In the genomic region with DNA sequence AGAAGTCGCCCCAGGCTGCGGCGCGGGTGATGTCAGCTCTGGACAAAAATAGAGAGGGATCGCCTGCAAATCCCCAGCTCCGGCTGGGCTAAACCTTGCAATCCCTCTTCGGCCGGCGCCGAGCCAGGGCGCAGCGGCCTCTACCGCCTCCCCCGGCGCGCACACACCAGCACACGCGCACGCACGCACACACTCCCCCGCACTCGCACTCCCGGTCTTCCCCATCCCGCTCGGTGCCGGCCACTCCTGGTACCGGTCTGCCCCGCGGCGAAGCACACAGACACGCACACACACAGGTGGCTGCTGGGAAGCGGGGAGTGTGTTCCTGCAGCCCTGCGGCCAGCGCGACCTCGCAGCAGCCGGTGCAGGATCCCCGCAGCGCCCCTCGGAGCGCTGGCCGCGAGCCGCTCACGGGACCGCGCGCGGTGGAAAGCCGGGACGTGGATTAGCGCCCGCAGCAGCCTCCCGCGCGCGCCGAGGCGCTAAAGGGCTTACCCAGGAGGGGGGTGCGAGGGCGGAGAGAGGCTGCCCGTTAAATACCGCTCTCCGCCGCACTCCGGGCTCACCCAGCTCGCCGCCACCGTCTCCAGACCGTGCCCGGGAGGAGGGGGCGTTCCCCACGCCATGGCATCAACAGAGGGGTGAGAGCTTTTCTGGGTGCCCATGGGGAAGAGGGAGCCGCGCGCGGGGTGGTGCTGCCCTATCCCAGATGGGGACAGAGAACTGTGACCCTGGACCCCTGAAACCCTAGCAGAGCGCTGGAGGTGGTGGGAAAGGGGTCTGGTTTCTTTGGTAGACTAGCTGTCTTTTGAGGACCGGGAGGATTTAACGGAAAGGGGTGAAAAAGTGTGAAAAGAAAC, we compare ENCODE assay signal across 8 mouse cellular contexts. TPM values are rescaled to one million over a fixed set of nuclear protein-coding genes. Genes with fewer than 3 reads are reported as not detected.
DNase-seq lines count a peak whose midpoint lies in the region; ATAC-seq and TF ChIP-seq lines count a peak whose summit lies in the region.

No protein-coding gene starts in this region.

- WGBS in kidney, adult 2 months, result 1% methylated on average over 80 of the region's 80 CpGs
- WGBS in heart, embryonic 10.5 days, result under 1% methylated on average over 80 of the region's 80 CpGs
- under 1% methylated on average over 79 of the region's 80 CpGs for WGBS in liver, embryonic 16.5 days (ENCODE audit: insufficient replicate concordance)

- TF ChIP-seq CTCF in kidney, adult 2 months (conservative IDR thresholded peaks at IDR 0.05; ENCODE audit: insufficient read depth, insufficient read length, low read depth, low read length), result no peak

- TF ChIP-seq POLR2A in kidney, adult 2 months (IDR thresholded peaks at IDR 0.05; ENCODE audit: low read depth, low read length), result no peak

- no peaks in the 10 kb centered on the region; the same call in 1 of the 2 replicates for H3K27me3 ChIP-seq in kidney, adult 2 months (replicated peaks; ENCODE audit: control insufficient read depth, insufficient read depth, low read length)
- peaks cover 45% of the 10 kb centered on the region for H3K27me3 ChIP-seq in heart, embryonic 10.5 days (ENCODE audit: insufficient read depth, poor library complexity, severe bottlenecking)
- H3K27me3 ChIP-seq in liver, embryonic 16.5 days (ENCODE audit: control insufficient read depth, insufficient read depth, low read depth, low read length), result peaks cover 44% of the 10 kb centered on the region

- no peaks in the 10 kb centered on the region for H3K36me3 ChIP-seq in kidney, adult 2 months (ENCODE audit: control insufficient read depth, insufficient read depth, low read length)
- H3K36me3 ChIP-seq in heart, embryonic 10.5 days, result no peaks in the 10 kb centered on the region
- H3K36me3 ChIP-seq in liver, embryonic 16.5 days (ENCODE audit: control insufficient read depth, insufficient read depth), result no peaks in the 10 kb centered on the region

- peak overlapping the region; percentile 61 for H3K4me2 ChIP-seq in liver, embryonic 16.5 days (ENCODE audit: low read depth, low read length)

- DNase-seq in kidney, adult 2 months, result no peak
- no peak for DNase-seq in kidney, adult 8-10 months
- DNase-seq in cerebellum, postnatal 4 days (ENCODE audit: low spot score in 2 of 2), result peak; percentile 37 to 67
- DNase-seq in heart, embryonic 10.5 days (ENCODE audit: low spot score), result peak; percentile 78
- DNase-seq in kidney, postnatal 4 days, result peak; percentile 64 to 76
- DNase-seq in retina, adult 2 months (ENCODE audit: low read depth, low spot score), result peak; percentile 78
- no peak for DNase-seq in spleen, postnatal 4 days (ENCODE audit: low spot score in 2 of 2)

- no peak for ATAC-seq in liver, embryonic 16.5 days (ENCODE audit: low read depth)

- no peak overlapping the region for H3K27ac ChIP-seq in kidney, adult 2 months (ENCODE audit: insufficient read depth, low read depth, low read length)
- H3K27ac ChIP-seq in heart, embryonic 10.5 days, result peak overlapping the region; percentile 82
- H3K27ac ChIP-seq in liver, embryonic 16.5 days (ENCODE audit: low read length), result no peak overlapping the region

- no peaks in the 10 kb centered on the region for H3K9me3 ChIP-seq in heart, embryonic 10.5 days
- H3K9me3 ChIP-seq in liver, embryonic 16.5 days (replicated peaks; ENCODE audit: control insufficient read depth, low read length), result no peaks in the 10 kb centered on the region

- no peak overlapping the region for H3K9ac ChIP-seq in liver, embryonic 16.5 days (ENCODE audit: low read depth, low read length)

- no peaks in the 10 kb centered on the region for H3K4me1 ChIP-seq in kidney, adult 2 months (ENCODE audit: control insufficient read depth, insufficient read depth, low read length)
- H3K4me1 ChIP-seq in heart, embryonic 10.5 days, result peaks cover 27% of the 10 kb centered on the region
- H3K4me1 ChIP-seq in liver, embryonic 16.5 days (ENCODE audit: control insufficient read depth, low read depth, low read length), result no peaks in the 10 kb centered on the region

- H3K4me3 ChIP-seq in kidney, adult 2 months (ENCODE audit: insufficient read depth, low read depth, low read length), result peak overlapping the region; percentile 55
- H3K4me3 ChIP-seq in heart, embryonic 10.5 days, result peak overlapping the region; percentile 85
- H3K4me3 ChIP-seq in liver, embryonic 16.5 days (ENCODE audit: low read depth, low read length), result peak overlapping the region; percentile 51

RNA-seq across cellular contexts. Expression of gene Slc1a2, which starts 0.4 kb away (rescaled TPM):
- 1.5 and 1.6 TPM in 2 replicates for polyA plus RNA-seq in kidney, adult 2 months (2012; rRNA removed)
- 0.21 and 0.40 TPM in 2 replicates for polyA plus RNA-seq in heart, embryonic 10.5 days (2016; fragmentation: Nextera tagmentation; extraction: Ambion mirVana)
- polyA plus RNA-seq in liver, embryonic 16.5 days (2015; fragmentation: Nextera tagmentation; extraction: Ambion mirVana), result 0.78 and 1.5 TPM in 2 replicates

Comparison
In these comparisons a context has a peak if more than half of its experiments do, and no peak if none do; other contexts are left out.
1. DNase-seq: peak in cerebellum, postnatal 4 days (2 of 2), heart, embryonic 10.5 days (single experiment), kidney, postnatal 4 days (2 of 2) and retina, adult 2 months (single experiment); none in kidney, adult 2 months (single experiment), kidney, adult 8-10 months (0 of 2) and spleen, postnatal 4 days (0 of 2).
2. Peak in every context shown above with its lines, with median percentiles within 50 percentile points of each other: H3K4me3 ChIP-seq.